Mouse (Mus musculus) heart, postnatal 0 days (tissue): Measurements from ENCODE around the gene Lrch1.

ENCODE experiments used
- CTCF ChIP-seq: IDR thresholded peaks from 2 replicates; pipeline ENCODE4 v1.5.1; 2016; ENCODE audit warnings: antibody characterized with exemption, control low read depth, low read depth
- EP300 ChIP-seq: IDR thresholded peaks from 2 replicates; pipeline ENCODE4 v1.6.1; 2016; ENCODE audit warnings: antibody characterized with exemption, low read depth

DNA sequence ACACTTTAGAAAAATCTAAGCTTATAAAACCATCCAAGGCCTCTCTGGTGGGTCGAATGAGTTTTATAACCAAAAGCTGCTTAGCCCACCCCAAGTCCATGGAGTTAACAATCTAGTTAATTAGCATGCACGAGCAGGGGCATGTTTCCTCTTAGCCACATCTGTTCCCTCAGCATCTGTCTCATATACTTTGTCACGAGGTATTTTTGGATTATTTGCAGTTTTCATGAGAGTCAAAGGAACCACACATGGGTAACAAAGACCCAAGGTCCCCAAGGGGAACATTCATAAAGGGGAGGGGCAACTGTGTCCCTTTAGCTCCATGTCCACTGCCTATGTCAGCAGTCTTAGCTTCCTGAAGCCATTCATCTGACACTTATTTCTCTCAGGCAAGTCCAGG is 106.9 kb downstream of the Lrch1 start:
- TF ChIP-seq CTCF (no peak), EP300 (no peak)
